Mouse (Mus musculus): ENCODE results near the gene Slc7a6os.

- TF ChIP-seq CTCF (IDR thresholded peaks at IDR 0.05; ENCODE audit: low read depth, low read length) (no peak), POLR2AphosphoS5 (IDR thresholded peaks at IDR 0.05; ENCODE audit: insufficient replicate concordance, low read depth, low read length) (no peak), GATA1 (IDR thresholded peaks at IDR 0.05; ENCODE audit: borderline replicate concordance, low read length) (no peak), GATA2 (IDR thresholded peaks at IDR 0.05; ENCODE audit: borderline replicate concordance, low read depth, low read length) (no peak)
These were observed 8.9 kb upstream of the Slc7a6os start for GRCm38 (mm10) chr8:106219620-106220019.
